Mouse (Mus musculus): ENCODE results near the gene Akr1c18. TPM values are rescaled to one million over a fixed set of nuclear protein-coding genes. Genes with fewer than 3 reads are reported as not detected.

Akr1c18 gene
- total RNA-seq (2023): not detected

DNA sequence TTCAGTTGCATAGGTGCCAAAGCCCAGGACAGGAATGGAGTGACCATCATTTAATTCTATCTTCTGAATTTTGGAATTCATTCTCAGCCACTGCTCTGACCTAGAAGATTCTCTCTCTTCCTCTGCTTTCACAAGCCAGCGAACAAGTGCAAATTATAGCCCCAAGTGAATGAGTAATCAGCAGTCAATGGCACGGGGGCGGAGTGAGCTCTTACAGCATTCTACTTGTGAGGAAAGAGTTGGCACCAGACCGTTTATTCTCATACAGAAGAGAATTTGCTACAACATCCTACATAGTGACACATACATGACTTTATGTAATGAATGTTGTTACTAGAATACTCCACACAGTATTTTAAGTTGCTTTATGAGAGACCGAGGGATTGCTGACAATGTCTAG lies at the start of gene Akr1c18:
Gene Akr1c18, minus strand, starts transcription at position 137 of the 400 bp plus-strand sequence.

GRCm38 (mm10) chr13:4190904-4191303 lies 40.5 kb upstream of the Akr1c18 start, which contains the start of gene Akr1c13:
Akr1c13 (plus strand) TSS chr13:4191150.

Other genes with a start within 250 kb of the Akr1c18 start
- gene Net1, start 232.4 kb downstream of the Akr1c18 start, total RNA-seq (2023): 10 to 100 TPM; 36.2 to 38.0 TPM
- gene Tubal3, start 232.4 kb downstream of the Akr1c18 start, total RNA-seq (2023): not detected
- gene Ucn3, start 205.3 kb downstream of the Akr1c18 start, total RNA-seq (2023): not detected
- not detected for gene Akr1c14, start 101.6 kb downstream of the Akr1c18 start, total RNA-seq (2023)
- gene Akr1c13, start 40.5 kb upstream of the Akr1c18 start, total RNA-seq (2023): 10 to 100 TPM; 15.6 to 16.3 TPM
- gene Akr1c19, start 78.0 kb upstream of the Akr1c18 start, total RNA-seq (2023): not detected
- gene Akr1c12, start 128.8 kb upstream of the Akr1c18 start, total RNA-seq (2023): 1 to 10 TPM; 1.7 to 2.4 TPM

Data from T-cell, adult 66 days (primary cell).